Mouse (Mus musculus) liver, adult (tissue): Measurements from ENCODE around the gene Tek.

ENCODE experiments used
- GATA4 ChIP-seq: IDR thresholded peaks from 2 replicates; pipeline ENCODE4 v1.6.1; 2014; ENCODE audit warnings: mild to moderate bottlenecking, low read length; ENCODE audit not compliant: insufficient replicate concordance

Tek gene

DNA sequence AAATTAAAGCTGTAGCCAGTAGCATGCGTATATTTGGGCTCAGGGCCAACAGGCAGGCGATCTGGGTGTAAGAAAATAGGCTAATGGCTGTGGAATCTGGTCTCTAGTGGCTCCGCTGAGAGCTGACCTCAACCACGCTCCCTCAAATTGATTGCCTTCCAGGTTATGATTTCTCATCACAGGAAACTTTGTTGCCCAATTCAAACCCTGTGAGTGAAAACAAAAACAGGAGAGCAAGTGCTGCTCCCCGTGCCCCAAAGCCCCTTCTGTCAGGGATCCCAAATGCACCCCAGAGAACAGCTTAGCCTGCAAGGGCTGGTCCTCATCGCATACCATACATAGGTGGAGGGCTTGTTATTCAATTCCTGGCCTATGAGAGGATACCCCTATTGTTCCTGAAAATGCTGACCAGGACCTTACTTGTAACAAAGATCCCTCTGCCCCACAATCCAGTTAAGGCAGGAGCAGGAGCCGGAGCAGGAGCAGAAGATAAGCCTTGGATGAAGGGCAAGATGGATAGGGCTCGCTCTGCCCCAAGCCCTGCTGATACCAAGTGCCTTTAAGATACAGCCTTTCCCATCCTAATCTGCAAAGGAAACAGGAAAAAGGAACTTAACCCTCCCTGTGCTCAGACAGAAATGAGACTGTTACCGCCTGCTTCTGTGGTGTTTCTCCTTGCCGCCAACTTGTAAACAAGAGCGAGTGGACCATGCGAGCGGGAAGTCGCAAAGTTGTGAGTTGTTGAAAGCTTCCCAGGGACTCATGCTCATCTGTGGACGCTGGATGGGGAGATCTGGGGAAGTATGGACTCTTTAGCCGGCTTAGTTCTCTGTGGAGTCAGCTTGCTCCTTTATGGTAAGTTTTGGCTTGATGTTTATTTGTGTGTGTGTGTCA, at the start of gene Tek:
TSS of gene Tek (plus strand) at position 452 of the 894 bp plus-strand sequence.
- peak; percentile 99 for TF ChIP-seq GATA4

GRCm38 (mm10) chr4:94691078-94691477, 48.0 kb upstream of the Tek start:
- TF ChIP-seq GATA4: peak; percentile 88; the same call in 1 of the 2 replicates

GRCm38 (mm10) chr4:94692175-94692574, 46.9 kb upstream of the Tek start:
- no peak for TF ChIP-seq GATA4

GRCm38 (mm10) chr4:94696368-94696767, 42.7 kb upstream of the Tek start:
- 0 out of 2 replicates have a peak, but pooled peaks have one; percentile 18 for TF ChIP-seq GATA4

DNA sequence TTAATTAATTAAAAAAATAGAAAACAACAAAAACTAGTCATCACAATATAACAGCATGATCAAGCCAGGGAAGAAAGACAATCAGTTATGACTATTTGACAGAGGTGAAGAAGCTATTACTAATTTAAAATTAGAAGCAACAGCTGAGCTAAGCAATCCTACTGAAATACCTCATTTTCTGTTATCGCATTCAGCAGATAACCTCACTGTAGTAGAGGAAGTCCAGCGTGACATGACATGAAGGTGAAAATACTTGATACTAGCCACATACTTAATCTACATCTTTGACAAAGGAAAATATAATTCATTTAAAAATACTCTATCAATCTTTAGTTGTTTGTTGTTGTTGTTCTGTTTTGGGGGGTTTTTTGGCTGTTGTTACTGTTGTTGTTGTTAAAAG, 28.1 kb upstream of the Tek start:
- TF ChIP-seq GATA4: peak; percentile 43

- no peak for TF ChIP-seq GATA4
Observed at GRCm38 (mm10) chr4:94711426-94711825, 27.7 kb upstream of the Tek start.

GRCm38 (mm10) chr4:94713741-94714140, 25.3 kb upstream of the Tek start:
- no peak for TF ChIP-seq GATA4

DNA sequence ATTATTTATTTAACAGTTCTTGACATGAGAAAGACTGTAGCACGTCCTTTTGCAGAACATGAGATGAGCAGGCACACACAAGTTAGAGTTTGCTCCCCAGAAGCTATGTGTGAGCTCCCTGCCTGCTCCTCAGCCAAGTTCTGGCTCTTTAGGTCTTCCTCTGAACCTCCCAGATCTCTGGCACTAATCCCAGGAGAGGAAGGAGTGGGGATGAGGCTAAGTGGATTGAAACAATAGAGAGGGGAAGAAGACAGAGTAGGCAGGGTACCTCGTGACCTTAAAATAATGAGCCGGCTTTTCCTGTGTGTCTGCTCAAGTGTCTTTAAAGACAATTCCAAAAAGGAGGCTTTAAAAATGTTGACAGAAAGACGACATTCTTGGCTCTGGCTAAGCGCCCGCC, 23.9 kb upstream of the Tek start:
- 0 out of 2 replicates have a peak, but pooled peaks have one; percentile 24 for TF ChIP-seq GATA4

- peak; percentile 87; the same call in 1 of the 2 replicates for TF ChIP-seq GATA4
Observed at GRCm38 (mm10) chr4:94725799-94726198, 13.3 kb upstream of the Tek start.

DNA sequence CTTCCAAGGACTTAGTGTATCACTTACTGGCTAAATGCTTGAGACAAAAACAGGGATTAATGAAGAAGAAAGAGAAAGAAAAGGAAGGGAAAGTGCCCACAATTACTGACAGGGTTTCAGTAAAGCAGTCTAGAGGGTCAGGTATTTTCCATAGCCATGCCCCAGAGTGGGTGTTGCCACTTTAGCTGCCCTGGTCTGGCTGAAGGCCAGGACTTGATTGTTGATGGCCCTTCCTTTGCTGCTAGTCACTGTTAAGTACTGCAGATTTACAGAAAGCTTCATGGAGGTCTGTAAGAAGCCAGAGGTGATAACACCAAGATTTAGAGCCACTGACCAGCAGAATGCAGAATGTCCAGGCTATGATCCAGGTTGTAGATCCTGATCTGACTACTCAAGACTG, 6.4 kb upstream of the Tek start:
- no peak for TF ChIP-seq GATA4

GRCm38 (mm10) chr4:94737326-94738295, 1.5 kb upstream of the Tek start:
- TF ChIP-seq GATA4: no peak; the same call in 1 of the 2 replicates

DNA sequence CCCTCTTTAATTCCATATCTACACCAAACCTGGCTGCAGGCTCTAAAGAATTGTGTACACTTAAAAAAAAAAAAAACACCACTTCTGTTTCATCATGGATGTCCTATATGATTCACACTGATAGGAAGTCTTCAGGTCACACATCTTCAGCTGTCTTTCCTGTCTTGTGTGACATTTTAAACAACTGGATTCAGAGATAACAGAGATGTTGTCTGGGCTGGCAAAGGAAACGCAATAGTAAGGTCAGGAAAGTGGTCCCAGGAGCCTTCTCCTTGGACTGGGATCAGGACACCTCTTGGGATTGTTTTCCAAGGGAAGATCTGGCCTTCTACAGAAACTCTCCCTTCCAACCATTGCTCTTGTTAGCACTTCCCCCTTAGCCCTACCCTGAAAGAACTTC, 2.7 kb downstream of the Tek start:
- TF ChIP-seq GATA4: no peak; the same call in 1 of the 2 replicates

DNA sequence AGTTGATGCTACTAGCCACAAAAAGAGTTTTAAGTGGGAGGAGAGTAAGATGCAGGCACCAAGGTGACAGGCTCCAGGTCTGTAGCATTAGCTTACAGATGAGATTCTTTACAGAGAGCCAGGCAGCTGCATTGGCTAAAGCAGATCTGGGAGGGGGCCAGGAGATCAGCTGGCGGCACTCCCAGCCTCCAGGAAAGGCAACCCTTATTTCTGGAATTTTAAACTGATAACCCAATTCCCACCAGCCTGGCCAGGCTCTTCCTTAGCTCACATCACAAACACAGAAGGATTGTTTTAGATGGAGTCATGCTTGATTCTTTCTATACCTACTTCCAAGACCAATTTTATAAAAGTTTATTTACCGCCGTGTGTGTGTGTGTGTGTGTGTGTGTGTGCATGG, 6.7 kb downstream of the Tek start:
- TF ChIP-seq GATA4: peak; percentile 58; the same call in 1 of the 2 replicates

GRCm38 (mm10) chr4:94746387-94746811, 7.3 kb downstream of the Tek start:
- TF ChIP-seq GATA4: peak; percentile 92; the same call in 1 of the 2 replicates

DNA sequence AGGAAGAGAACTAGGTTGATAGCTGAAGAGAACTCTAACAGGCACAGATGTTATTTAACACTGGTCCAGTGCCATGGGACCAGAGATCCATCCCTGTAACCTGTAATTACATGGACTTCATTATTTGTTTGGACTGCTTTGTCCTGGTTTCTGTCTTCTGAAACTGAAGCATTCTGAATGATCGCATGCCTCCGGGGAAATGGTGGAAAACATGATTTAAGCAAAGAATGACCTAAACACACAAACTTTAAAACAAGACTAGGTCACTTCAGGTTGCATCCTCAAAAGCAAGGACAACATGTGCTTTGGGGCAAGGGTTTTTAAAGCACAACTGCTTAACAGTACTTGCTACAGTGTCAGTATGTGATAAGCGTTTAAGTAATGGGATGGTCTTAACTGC, 8.2 kb downstream of the Tek start:
- no peak for TF ChIP-seq GATA4
